Mouse (Mus musculus): ENCODE data around the gene Nxph2. TPM values are rescaled to one million over a fixed set of nuclear protein-coding genes. Genes with fewer than 3 reads are reported as not detected.

Gene Nxph2
- polyA plus RNA-seq (2015; fragmentation: Illumina TruSeq; extraction: RNeasy Lipid Tissue Mini Kit (QIAGEN cat#74804); ENCODE audit: insufficient read depth, low read depth, low replicate concordance), result 0.63 TPM

GRCm38 (mm10) chr2:23320746-23321585 is at the start of gene Nxph2:
Gene Nxph2, plus strand, starts transcription at chr2:23321246.

Other genes starting within 250 kb of the Nxph2 start
- not detected for gene Mastl, start 165.2 kb upstream of the Nxph2 start, polyA plus RNA-seq (2015; fragmentation: Illumina TruSeq; extraction: RNeasy Lipid Tissue Mini Kit (QIAGEN cat#74804); ENCODE audit: insufficient read depth, low read depth, low replicate concordance)
- gene Yme1l1, start 164.9 kb upstream of the Nxph2 start, polyA plus RNA-seq (2015; fragmentation: Illumina TruSeq; extraction: RNeasy Lipid Tissue Mini Kit (QIAGEN cat#74804); ENCODE audit: insufficient read depth, low read depth, low replicate concordance), result 9.9 TPM
- gene 4931423N10Rik, start 113.8 kb upstream of the Nxph2 start, polyA plus RNA-seq (2015; fragmentation: Illumina TruSeq; extraction: RNeasy Lipid Tissue Mini Kit (QIAGEN cat#74804); ENCODE audit: insufficient read depth, low read depth, low replicate concordance), result not detected

Data from pancreas, adult 10 weeks (tissue).